Mouse (Mus musculus) adrenal gland, adult 18-20 months (tissue): ENCODE measurements around the gene Cnst. TPM values are rescaled to one million over a fixed set of nuclear protein-coding genes. Genes with fewer than 3 reads are reported as not detected.

Experiments
- DNase-seq, 2 experiments: peaks; one replicate each; pipeline ENCODE4 v3.0.0; 2021 to 2022; ENCODE audit warnings: low spot score in 2 of 2
- total RNA-seq, 2 experiments: library from RNA; stranded (reverse); gene quantifications; 1 replicate in 1 of 2; 2 replicates in 1 of 2; pipeline ENCODE4 v1.2.3; 2021

Cnst gene
- total RNA-seq, 2 experiments from 2014 or later, result 26.0 to 30.7 TPM

- DNase-seq, result no peak
These were observed 6.6 kb downstream of the Cnst start for GRCm38 (mm10) chr1:179552751-179553150.

- DNase-seq, result no peak
These were observed 7.2 kb downstream of the Cnst start for GRCm38 (mm10) chr1:179553197-179553948.

- no peak for DNase-seq
These were observed 7.8 kb downstream of the Cnst start for GRCm38 (mm10) chr1:179553949-179554347.

- no peak for DNase-seq
These were observed 10.8 kb downstream of the Cnst start for GRCm38 (mm10) chr1:179556921-179557320.

GRCm38 (mm10) chr1:179559446-179560194 lies 13.4 kb downstream of the Cnst start:
- no peak for DNase-seq

- no peak for DNase-seq
These were observed 14.8 kb downstream of the Cnst start for GRCm38 (mm10) chr1:179560845-179561430.

GRCm38 (mm10) chr1:179563211-179563610 lies 17.0 kb downstream of the Cnst start:
- no peak for DNase-seq

- peak in 1 of 2 experiments; percentile 35 for DNase-seq
These were observed 17.8 kb downstream of the Cnst start for GRCm38 (mm10) chr1:179563926-179564325.

- no peak for DNase-seq
These were observed 21.4 kb downstream of the Cnst start for GRCm38 (mm10) chr1:179567558-179567957.

GRCm38 (mm10) chr1:179568690-179569398 lies 22.7 kb downstream of the Cnst start:
- DNase-seq, result no peak

- no peak for DNase-seq
These were observed 24.3 kb downstream of the Cnst start for GRCm38 (mm10) chr1:179570482-179570881.

- no peak for DNase-seq
These were observed 25.5 kb downstream of the Cnst start for GRCm38 (mm10) chr1:179571686-179572085.

- no peak for DNase-seq
These were observed 27.6 kb downstream of the Cnst start for GRCm38 (mm10) chr1:179573650-179574206.

GRCm38 (mm10) chr1:179578625-179579024 lies 32.5 kb downstream of the Cnst start:
- DNase-seq, result no peak

GRCm38 (mm10) chr1:179580200-179580599 lies 34.0 kb downstream of the Cnst start:
- no peak for DNase-seq

- DNase-seq, result no peak
These were observed 35.3 kb downstream of the Cnst start for GRCm38 (mm10) chr1:179581422-179581821.

- DNase-seq, result no peak
These were observed 35.9 kb downstream of the Cnst start for GRCm38 (mm10) chr1:179582021-179582433.

GRCm38 (mm10) chr1:179583090-179583489 lies 36.9 kb downstream of the Cnst start:
- no peak for DNase-seq

- no peak for DNase-seq
These were observed 38.0 kb downstream of the Cnst start for GRCm38 (mm10) chr1:179584220-179584619.

- DNase-seq, result no peak
These were observed 39.5 kb downstream of the Cnst start for GRCm38 (mm10) chr1:179585646-179586045.
